Mouse (Mus musculus): Measurements from ENCODE around the gene Trappc1.

Trappc1 gene

DNA sequence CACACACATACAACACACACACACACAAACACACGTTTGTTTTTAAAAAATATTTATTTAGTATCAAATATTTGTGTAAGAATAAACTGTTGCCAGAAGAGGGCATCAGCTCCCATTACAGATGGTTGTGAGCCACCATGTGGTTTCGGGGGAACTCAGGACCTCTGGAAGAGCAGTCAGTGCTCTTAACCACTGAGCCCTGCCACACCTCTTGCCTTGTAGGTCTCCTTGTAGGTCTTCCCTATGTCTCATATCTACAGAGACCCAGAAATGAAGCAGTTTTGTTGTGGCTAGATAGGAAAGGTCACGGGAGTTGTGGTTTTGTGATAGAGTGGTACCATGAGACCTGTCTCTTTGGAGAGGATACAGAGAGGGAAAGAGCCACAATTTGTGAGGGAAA, 10.1 kb downstream of the Trappc1 start:
- Histone ChIP-seq H3K27me3 (ENCODE audit: insufficient read depth, low read length) (peaks cover 81% of the 10 kb centered on the region), H3K4me1 (replicated peaks; ENCODE audit: low read depth, low read length) (peaks cover 29% of the 10 kb centered on the region), H3K9me3 (ENCODE audit: low read length) (peaks cover 7% of the 10 kb centered on the region), H3K4me3 (replicated peaks; ENCODE audit: low read length) (no peak overlapping the region), H3K36me3 (ENCODE audit: insufficient read depth, low read length) (no peaks in the 10 kb centered on the region)
- TF ChIP-seq POU5F1 (IDR thresholded peaks at IDR 0.05; ENCODE audit: borderline replicate concordance, low read length) (no peak), NANOG (IDR thresholded peaks at IDR 0.05; ENCODE audit: borderline replicate concordance, low read length) (no peak), CTCF (conservative IDR thresholded peaks at IDR 0.05; ENCODE audit: low read length) (no peak)

- Histone ChIP-seq H3K27me3 (ENCODE audit: insufficient read depth, low read length) (peaks cover 81% of the 10 kb centered on the region), H3K4me3 (replicated peaks; ENCODE audit: low read length) (no peak overlapping the region), H3K36me3 (ENCODE audit: insufficient read depth, low read length) (no peaks in the 10 kb centered on the region), H3K4me1 (replicated peaks; ENCODE audit: low read depth, low read length) (peaks cover 29% of the 10 kb centered on the region), H3K9me3 (ENCODE audit: low read length) (peaks cover 7% of the 10 kb centered on the region)
- TF ChIP-seq CTCF (conservative IDR thresholded peaks at IDR 0.05; ENCODE audit: low read length): no peak
These were observed 11.0 kb downstream of the Trappc1 start for GRCm38 (mm10) chr11:69334796-69335195.

- TF ChIP-seq NANOG (IDR thresholded peaks at IDR 0.05; ENCODE audit: borderline replicate concordance, low read length) (no peak), POU5F1 (IDR thresholded peaks at IDR 0.05; ENCODE audit: borderline replicate concordance, low read length) (no peak), CTCF (conservative IDR thresholded peaks at IDR 0.05; ENCODE audit: low read length) (no peak)
- H3K9me3 ChIP-seq (ENCODE audit: low read length): peaks cover 10% of the 10 kb centered on the region
- peaks cover 79% of the 10 kb centered on the region for H3K27me3 ChIP-seq (ENCODE audit: insufficient read depth, low read length)
- H3K36me3 ChIP-seq (ENCODE audit: insufficient read depth, low read length): no peaks in the 10 kb centered on the region
- peaks cover 9% of the 10 kb centered on the region for H3K4me1 ChIP-seq (replicated peaks; ENCODE audit: low read depth, low read length)
- peak within 1 kb of the TSS; percentile 82 for H3K4me3 ChIP-seq (replicated peaks; ENCODE audit: low read length)
These were observed 16.7 kb downstream of the Trappc1 start, which contains the start of gene Rnf227 for GRCm38 (mm10) chr11:69340161-69341131. Gene Rnf227, plus strand, starts transcription at chr11:69340461.

- Histone ChIP-seq H3K36me3 (ENCODE audit: insufficient read depth, low read length) (no peaks in the 10 kb centered on the region), H3K27me3 (ENCODE audit: insufficient read depth, low read length) (peaks cover 88% of the 10 kb centered on the region), H3K4me3 (replicated peaks; ENCODE audit: low read length) (peak overlapping the region; percentile 69), H3K9me3 (ENCODE audit: low read length) (0 out of 2 replicates have a peak, but pooled peaks cover 2% of the 10 kb centered on the region), H3K4me1 (replicated peaks; ENCODE audit: low read depth, low read length) (peaks cover 12% of the 10 kb centered on the region)
- TF ChIP-seq NANOG (IDR thresholded peaks at IDR 0.05; ENCODE audit: borderline replicate concordance, low read length) (no peak), CTCF (conservative IDR thresholded peaks at IDR 0.05; ENCODE audit: low read length) (no peak), POU5F1 (IDR thresholded peaks at IDR 0.05; ENCODE audit: borderline replicate concordance, low read length) (no peak)
These were observed 22.7 kb downstream of the Trappc1 start for GRCm38 (mm10) chr11:69346441-69346840.

DNA sequence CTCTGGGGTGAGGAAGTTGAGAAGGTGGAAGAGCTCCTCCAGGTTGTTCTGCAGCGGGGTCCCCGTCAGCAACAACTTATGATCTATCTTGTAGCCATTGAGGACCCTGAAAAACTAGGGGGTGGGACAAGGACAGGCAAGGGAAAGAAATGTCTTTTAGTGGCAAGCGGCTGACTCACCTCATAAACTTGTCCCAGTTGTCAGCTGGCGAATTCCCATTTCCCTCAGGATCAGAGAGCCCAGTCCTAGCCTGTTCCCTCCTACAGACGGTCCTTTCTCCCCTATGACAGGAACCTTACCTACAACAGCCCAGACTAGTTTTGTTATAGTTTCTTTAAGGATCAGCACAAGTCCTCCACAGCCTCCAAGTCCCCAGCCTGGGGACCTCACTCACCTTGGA, 32.8 kb downstream of the Trappc1 start:
- H3K9me3 ChIP-seq (ENCODE audit: low read length): no peaks in the 10 kb centered on the region
- 0 out of 2 replicates have a peak overlapping the region, but pooled peaks have one; percentile 3 for H3K4me3 ChIP-seq (replicated peaks; ENCODE audit: low read length)
- peaks cover 70% of the 10 kb centered on the region for H3K27me3 ChIP-seq (ENCODE audit: insufficient read depth, low read length)
- TF ChIP-seq POU5F1 (IDR thresholded peaks at IDR 0.05; ENCODE audit: borderline replicate concordance, low read length): no peak
- no peak for TF ChIP-seq NANOG (IDR thresholded peaks at IDR 0.05; ENCODE audit: borderline replicate concordance, low read length)
- no peak for TF ChIP-seq CTCF (conservative IDR thresholded peaks at IDR 0.05; ENCODE audit: low read length)
- peaks cover 50% of the 10 kb centered on the region for H3K4me1 ChIP-seq (replicated peaks; ENCODE audit: low read depth, low read length)
- no peaks in the 10 kb centered on the region for H3K36me3 ChIP-seq (ENCODE audit: insufficient read depth, low read length)

DNA sequence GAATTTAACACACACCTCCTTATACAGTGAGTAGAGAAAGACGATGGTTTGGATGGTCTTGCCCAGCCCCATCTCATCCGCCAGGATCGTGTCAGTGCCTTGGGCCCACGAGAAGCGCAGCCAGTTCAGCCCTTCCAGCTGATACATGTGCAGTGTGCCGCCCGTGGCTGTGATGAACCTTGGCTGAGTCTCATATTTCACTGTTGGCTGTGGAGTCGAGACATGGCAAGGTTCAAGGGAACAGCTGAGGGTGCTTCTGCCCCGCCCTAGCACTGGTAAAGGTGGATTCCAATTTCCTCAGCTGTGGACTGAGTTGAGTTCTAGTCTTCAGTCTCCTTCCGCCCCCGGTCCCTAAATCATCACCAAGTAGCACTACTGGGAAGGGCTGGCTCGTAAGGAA, 33.9 kb downstream of the Trappc1 start:
- H3K4me3 ChIP-seq (replicated peaks; ENCODE audit: low read length): peak overlapping the region; percentile 13; the same call in 1 of the 2 replicates
- H3K9me3 ChIP-seq (ENCODE audit: low read length): no peaks in the 10 kb centered on the region
- no peaks in the 10 kb centered on the region for H3K36me3 ChIP-seq (ENCODE audit: insufficient read depth, low read length)
- peaks cover 56% of the 10 kb centered on the region for H3K4me1 ChIP-seq (replicated peaks; ENCODE audit: low read depth, low read length)
- H3K27me3 ChIP-seq (ENCODE audit: insufficient read depth, low read length): peaks cover 68% of the 10 kb centered on the region
- TF ChIP-seq POU5F1 (IDR thresholded peaks at IDR 0.05; ENCODE audit: borderline replicate concordance, low read length) (no peak), CTCF (conservative IDR thresholded peaks at IDR 0.05; ENCODE audit: low read length) (no peak)

- Histone ChIP-seq H3K36me3 (ENCODE audit: insufficient read depth, low read length) (no peaks in the 10 kb centered on the region), H3K4me1 (replicated peaks; ENCODE audit: low read depth, low read length) (peaks cover 57% of the 10 kb centered on the region), H3K4me3 (replicated peaks; ENCODE audit: low read length) (no peak overlapping the region), H3K9me3 (ENCODE audit: low read length) (no peaks in the 10 kb centered on the region), H3K27me3 (ENCODE audit: insufficient read depth, low read length) (peaks cover 78% of the 10 kb centered on the region)
- no peak for TF ChIP-seq CTCF (conservative IDR thresholded peaks at IDR 0.05; ENCODE audit: low read length)
- no peak for TF ChIP-seq POU5F1 (IDR thresholded peaks at IDR 0.05; ENCODE audit: borderline replicate concordance, low read length)
- no peak for TF ChIP-seq NANOG (IDR thresholded peaks at IDR 0.05; ENCODE audit: borderline replicate concordance, low read length)
These were observed 38.2 kb downstream of the Trappc1 start for GRCm38 (mm10) chr11:69362021-69362420.

- Histone ChIP-seq H3K36me3 (ENCODE audit: insufficient read depth, low read length) (no peaks in the 10 kb centered on the region), H3K9me3 (ENCODE audit: low read length) (no peaks in the 10 kb centered on the region), H3K27me3 (ENCODE audit: insufficient read depth, low read length) (peaks cover 82% of the 10 kb centered on the region), H3K4me1 (replicated peaks; ENCODE audit: low read depth, low read length) (peaks cover 57% of the 10 kb centered on the region), H3K4me3 (replicated peaks; ENCODE audit: low read length) (no peak overlapping the region)
- TF ChIP-seq NANOG (IDR thresholded peaks at IDR 0.05; ENCODE audit: borderline replicate concordance, low read length) (no peak), POU5F1 (IDR thresholded peaks at IDR 0.05; ENCODE audit: borderline replicate concordance, low read length) (no peak), CTCF (conservative IDR thresholded peaks at IDR 0.05; ENCODE audit: low read length) (no peak)
These were observed 38.7 kb downstream of the Trappc1 start for GRCm38 (mm10) chr11:69362479-69362878.
